Mouse (Mus musculus) olfactory bulb, adult 2 months (tissue): Measurements from ENCODE around the gene Vil1.

Experiments
- CTCF ChIP-seq: fragments of 200-500 bp; IDR thresholded peaks from 2 replicates; pipeline ENCODE4 v1.5.1; 2012; ENCODE audit warnings: low read depth, mild to moderate bottlenecking, low read length, moderate library complexity; ENCODE audit not compliant: insufficient read depth
- POLR2A ChIP-seq: fragments of 200-500 bp; IDR thresholded peaks from 2 replicates; pipeline ENCODE4 v1.6.1; 2012; ENCODE audit warnings: mild to moderate bottlenecking, low read depth, low read length, moderate library complexity; ENCODE audit not compliant: insufficient read depth

DNA sequence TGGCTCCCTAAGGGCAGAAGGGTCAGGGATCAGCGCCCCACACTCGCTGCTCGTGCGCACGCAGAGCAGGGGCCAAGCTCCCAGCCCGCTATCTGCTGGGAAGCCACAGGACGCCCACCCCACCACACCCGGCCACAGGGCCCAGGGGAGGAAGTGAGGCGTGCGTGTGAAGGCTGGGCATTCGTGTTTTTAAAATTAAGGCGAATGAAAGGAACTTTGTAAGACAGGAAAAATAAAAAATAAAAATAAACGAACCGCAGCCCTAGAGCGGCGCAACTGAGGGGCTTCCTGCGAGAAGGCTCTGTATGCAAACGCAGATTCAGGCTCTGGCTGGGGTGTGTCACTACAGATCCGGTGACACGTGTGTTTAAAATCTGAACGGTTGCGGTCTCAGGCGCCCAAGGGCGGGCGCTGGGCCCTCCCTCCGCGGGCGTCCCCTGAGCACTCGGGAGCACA lies 19.3 kb upstream of the Vil1 start:
- TF ChIP-seq CTCF (no peak), POLR2A (no peak)
